12 mouse cellular contexts compared by ENCODE assay signal in genomic region chr5:97618411-97618810, GRCm38 (mm10).
"Had no signal": no experiment of that assay in that cellular context is flagged by ENCODE, and none has a peak within 500 bp of the region (broad histone marks: within the 10 kb centered on the region; RNA-seq: fewer than 3 reads in every experiment).

No protein-coding gene starts in this region.

- H3K9ac ChIP-seq: liver, embryonic 13.5 days had no signal

- H3K4me1 ChIP-seq: liver, embryonic 13.5 days had no signal

- H3K27me3 ChIP-seq: liver, embryonic 13.5 days had no signal

- H3K27ac ChIP-seq: left cerebral cortex, adult 2 months; liver, embryonic 13.5 days; stomach, postnatal 0 days had no signal

- DNase-seq: kidney, postnatal 10 days; kidney, postnatal 36 days; layer of hippocampus, postnatal 36 days; liver, embryonic 13.5 days; lung, adult 2 months; lung, postnatal 14 days; lung, postnatal 4 days; midbrain, embryonic 14.5 days; thymus, postnatal 25 days had no signal

- H3K36me3 ChIP-seq: liver, embryonic 13.5 days had no signal

- H3K4me3 ChIP-seq: left cerebral cortex, adult 2 months; liver, embryonic 13.5 days had no signal

- H3K4me2 ChIP-seq: liver, embryonic 13.5 days; midbrain, embryonic 11.5 days had no signal

- H3K9me3 ChIP-seq: liver, embryonic 13.5 days had no signal
